Mouse (Mus musculus): ENCODE measurements around the gene Rem1. TPM values are rescaled to one million over a fixed set of nuclear protein-coding genes. Genes with fewer than 3 reads are reported as not detected.

Rem1 gene
- total RNA-seq (2014; fragmentation: Nextera tagmentation) (not detected in 2 replicates), total RNA-seq (2017) (not detected in 2 replicates), polyA plus RNA-seq (2012) (not detected in 2 replicates)

GRCm38 (mm10) chr2:152626774-152627591 is at the start of gene Rem1:
Gene Rem1, plus strand, starts transcription at chr2:152626951.
- ATAC-seq (ENCODE audit: extremely low read depth, insufficient number of reproducible peaks, low FRiP score, poor library complexity, severe bottlenecking) (no peak), DNase-seq (ENCODE audit: low spot score) (no peak)
- Histone ChIP-seq H3K36me3 (replicated peaks) (no peaks in the 10 kb centered on the region), H3K4me3 (ENCODE audit: low read depth, low read length) (no peak within 1 kb of the TSS), H3K27me3 (ENCODE audit: insufficient read depth, low read length) (peaks cover 14% of the 10 kb centered on the region), H3K4me1 (ENCODE audit: insufficient read depth, low read depth, low read length) (no peaks in the 10 kb centered on the region), H3K9me3 (replicated peaks) (no peaks in the 10 kb centered on the region)
- TF ChIP-seq TAL1 (conservative IDR thresholded peaks at IDR 0.05; ENCODE audit: low read depth, low read length), result no peak
- TF ChIP-seq GATA2 (IDR thresholded peaks at IDR 0.05; ENCODE audit: borderline replicate concordance, low read depth, low read length), result no peak
- no peak for TF ChIP-seq POLR2AphosphoS5 (IDR thresholded peaks at IDR 0.05; ENCODE audit: insufficient replicate concordance, low read depth, low read length)
- TF ChIP-seq GATA1 (IDR thresholded peaks at IDR 0.05; ENCODE audit: borderline replicate concordance, low read length), result no peak
- no peak for TF ChIP-seq CTCF (IDR thresholded peaks at IDR 0.05; ENCODE audit: low read depth, low read length)

DNA sequence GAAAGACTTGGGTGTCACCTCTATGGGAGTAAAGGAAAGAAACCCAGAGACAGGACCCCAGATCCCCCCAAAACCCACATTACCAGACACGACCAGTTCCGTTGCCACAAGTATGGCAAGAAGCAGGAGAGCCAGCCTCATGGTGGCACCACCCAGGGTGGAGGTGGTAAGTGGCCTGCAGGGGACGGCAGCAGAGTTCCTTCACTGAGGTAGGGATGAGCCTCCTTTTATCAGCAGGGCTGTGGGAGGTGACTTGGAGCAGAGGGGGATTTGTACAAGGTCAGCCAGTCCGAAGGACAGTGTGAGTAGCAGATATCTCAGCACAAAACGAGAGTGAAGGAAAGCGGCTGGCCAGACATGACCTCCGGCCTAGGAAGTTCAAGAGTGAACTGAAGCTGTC is 46.6 kb upstream of the Rem1 start, which contains the start of gene Defb19:
Gene Defb19, minus strand, starts transcription at position 206 of the 400 bp plus-strand sequence.
- ATAC-seq (ENCODE audit: extremely low read depth, insufficient number of reproducible peaks, low FRiP score, poor library complexity, severe bottlenecking) (no peak), DNase-seq (ENCODE audit: low spot score) (no peak)
- Histone ChIP-seq H3K4me1 (ENCODE audit: insufficient read depth, low read depth, low read length) (no peaks in the 10 kb centered on the region), H3K4me3 (ENCODE audit: low read depth, low read length) (no peak within 1 kb of the TSS), H3K36me3 (replicated peaks) (no peaks in the 10 kb centered on the region), H3K27me3 (ENCODE audit: insufficient read depth, low read length) (peaks cover 5% of the 10 kb centered on the region), H3K9me3 (replicated peaks) (no peaks in the 10 kb centered on the region)
- TF ChIP-seq POLR2AphosphoS5 (IDR thresholded peaks at IDR 0.05; ENCODE audit: insufficient replicate concordance, low read depth, low read length) (no peak), CTCF (IDR thresholded peaks at IDR 0.05; ENCODE audit: low read depth, low read length) (no peak), GATA1 (IDR thresholded peaks at IDR 0.05; ENCODE audit: borderline replicate concordance, low read length) (no peak), GATA2 (IDR thresholded peaks at IDR 0.05; ENCODE audit: borderline replicate concordance, low read depth, low read length) (no peak), TAL1 (conservative IDR thresholded peaks at IDR 0.05; ENCODE audit: low read depth, low read length) (no peak)

- no peak for DNase-seq (ENCODE audit: low spot score)
- Histone ChIP-seq H3K9me3 (replicated peaks) (no peaks in the 10 kb centered on the region), H3K4me1 (ENCODE audit: insufficient read depth, low read depth, low read length) (no peaks in the 10 kb centered on the region), H3K4me3 (ENCODE audit: low read depth, low read length) (no peak overlapping the region), H3K27me3 (ENCODE audit: insufficient read depth, low read length) (peaks cover 5% of the 10 kb centered on the region), H3K36me3 (replicated peaks) (no peaks in the 10 kb centered on the region)
- ATAC-seq (ENCODE audit: extremely low read depth, insufficient number of reproducible peaks, low FRiP score, poor library complexity, severe bottlenecking), result no peak
- no peak for TF ChIP-seq POLR2AphosphoS5 (IDR thresholded peaks at IDR 0.05; ENCODE audit: insufficient replicate concordance, low read depth, low read length)
- TF ChIP-seq GATA2 (IDR thresholded peaks at IDR 0.05; ENCODE audit: borderline replicate concordance, low read depth, low read length), result no peak
- no peak for TF ChIP-seq TAL1 (conservative IDR thresholded peaks at IDR 0.05; ENCODE audit: low read depth, low read length)
- no peak for TF ChIP-seq GATA1 (IDR thresholded peaks at IDR 0.05; ENCODE audit: borderline replicate concordance, low read length)
- no peak for TF ChIP-seq CTCF (IDR thresholded peaks at IDR 0.05; ENCODE audit: low read depth, low read length)
Measured at GRCm38 (mm10) chr2:152580612-152581011, 46.1 kb upstream of the Rem1 start.

GRCm38 (mm10) chr2:152586926-152587560 is 39.7 kb upstream of the Rem1 start:
- H3K36me3 ChIP-seq (replicated peaks), result no peaks in the 10 kb centered on the region
- no peaks in the 10 kb centered on the region for H3K9me3 ChIP-seq (replicated peaks)
- H3K4me3 ChIP-seq (ENCODE audit: low read depth, low read length), result no peak overlapping the region
- no peaks in the 10 kb centered on the region for H3K4me1 ChIP-seq (ENCODE audit: insufficient read depth, low read depth, low read length)
- ATAC-seq (ENCODE audit: extremely low read depth, insufficient number of reproducible peaks, low FRiP score, poor library complexity, severe bottlenecking) (no peak), DNase-seq (ENCODE audit: low spot score) (peak; percentile 11)
- H3K27me3 ChIP-seq (ENCODE audit: insufficient read depth, low read length), result peaks cover 5% of the 10 kb centered on the region
- no peak for TF ChIP-seq CTCF (IDR thresholded peaks at IDR 0.05; ENCODE audit: low read depth, low read length)
- no peak for TF ChIP-seq GATA1 (IDR thresholded peaks at IDR 0.05; ENCODE audit: borderline replicate concordance, low read length)
- TF ChIP-seq TAL1 (conservative IDR thresholded peaks at IDR 0.05; ENCODE audit: low read depth, low read length), result no peak
- TF ChIP-seq POLR2AphosphoS5 (IDR thresholded peaks at IDR 0.05; ENCODE audit: insufficient replicate concordance, low read depth, low read length), result no peak
- TF ChIP-seq GATA2 (IDR thresholded peaks at IDR 0.05; ENCODE audit: borderline replicate concordance, low read depth, low read length), result no peak

GRCm38 (mm10) chr2:152588450-152588849 is 38.3 kb upstream of the Rem1 start:
- Histone ChIP-seq H3K9me3 (replicated peaks) (no peaks in the 10 kb centered on the region), H3K36me3 (replicated peaks) (no peaks in the 10 kb centered on the region), H3K4me3 (ENCODE audit: low read depth, low read length) (no peak overlapping the region), H3K4me1 (ENCODE audit: insufficient read depth, low read depth, low read length) (no peaks in the 10 kb centered on the region), H3K27me3 (ENCODE audit: insufficient read depth, low read length) (peaks cover 5% of the 10 kb centered on the region)
- ATAC-seq (ENCODE audit: extremely low read depth, insufficient number of reproducible peaks, low FRiP score, poor library complexity, severe bottlenecking), result no peak
- no peak for TF ChIP-seq GATA2 (IDR thresholded peaks at IDR 0.05; ENCODE audit: borderline replicate concordance, low read depth, low read length)
- TF ChIP-seq GATA1 (IDR thresholded peaks at IDR 0.05; ENCODE audit: borderline replicate concordance, low read length), result no peak
- TF ChIP-seq TAL1 (conservative IDR thresholded peaks at IDR 0.05; ENCODE audit: low read depth, low read length), result no peak
- no peak for TF ChIP-seq POLR2AphosphoS5 (IDR thresholded peaks at IDR 0.05; ENCODE audit: insufficient replicate concordance, low read depth, low read length)
- TF ChIP-seq CTCF (IDR thresholded peaks at IDR 0.05; ENCODE audit: low read depth, low read length), result no peak
- no peak for DNase-seq (ENCODE audit: low spot score)

DNA sequence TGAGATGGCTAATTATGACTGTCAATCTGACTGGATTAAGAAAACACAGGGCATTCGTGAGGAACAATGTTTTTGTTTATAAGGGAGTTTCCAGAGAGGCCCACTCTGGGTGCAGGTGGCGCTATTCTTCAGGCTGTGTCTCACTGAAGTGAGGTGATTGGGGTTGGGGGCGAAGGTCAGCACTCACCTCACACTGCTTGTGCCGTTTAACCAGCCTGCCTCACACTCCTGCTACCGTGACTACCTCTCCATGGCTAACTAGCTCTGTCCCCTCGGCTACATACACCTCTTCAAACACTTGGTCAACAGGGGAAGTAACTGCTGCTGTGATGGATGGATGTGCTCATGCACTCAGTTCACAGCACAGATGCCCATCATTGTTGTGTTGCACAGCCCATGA is 37.7 kb upstream of the Rem1 start:
- no peak for TF ChIP-seq GATA1 (IDR thresholded peaks at IDR 0.05; ENCODE audit: borderline replicate concordance, low read length)
- TF ChIP-seq GATA2 (IDR thresholded peaks at IDR 0.05; ENCODE audit: borderline replicate concordance, low read depth, low read length), result no peak
- TF ChIP-seq TAL1 (conservative IDR thresholded peaks at IDR 0.05; ENCODE audit: low read depth, low read length), result no peak
- TF ChIP-seq CTCF (IDR thresholded peaks at IDR 0.05; ENCODE audit: low read depth, low read length), result no peak
- no peak for TF ChIP-seq POLR2AphosphoS5 (IDR thresholded peaks at IDR 0.05; ENCODE audit: insufficient replicate concordance, low read depth, low read length)
- no peak overlapping the region for H3K4me3 ChIP-seq (ENCODE audit: low read depth, low read length)
- H3K27me3 ChIP-seq (ENCODE audit: insufficient read depth, low read length), result peaks cover 4% of the 10 kb centered on the region
- no peak for ATAC-seq (ENCODE audit: extremely low read depth, insufficient number of reproducible peaks, low FRiP score, poor library complexity, severe bottlenecking)
- H3K36me3 ChIP-seq (replicated peaks), result no peaks in the 10 kb centered on the region
- H3K4me1 ChIP-seq (ENCODE audit: insufficient read depth, low read depth, low read length), result no peaks in the 10 kb centered on the region
- no peaks in the 10 kb centered on the region for H3K9me3 ChIP-seq (replicated peaks)
- no peak for DNase-seq (ENCODE audit: low spot score)
